Mouse (Mus musculus) heart, postnatal 36 days (tissue): Measurements from ENCODE around the gene Vav1. TPM values are rescaled to one million over a fixed set of nuclear protein-coding genes. Genes with fewer than 3 reads are reported as not detected.

Experiments
- total RNA-seq, 2 experiments: library from RNA; stranded (reverse); gene quantifications; 2 replicates each; pipeline ENCODE4 v1.2.3; 2021

Gene Vav1
- total RNA-seq, 2 experiments from 2014 or later, result 1.4 to 2.5 TPM

Other genes with a start within 250 kb of the Vav1 start
- 10 to 100 TPM; 45.9 to 47.7 TPM for gene Khsrp, start 247.6 kb upstream of the Vav1 start, total RNA-seq
- not detected for gene Slc25a41, start 237.4 kb upstream of the Vav1 start, total RNA-seq
- gene Crb3, start 220.0 kb upstream of the Vav1 start, total RNA-seq, result under 1 TPM in 1 of 2 experiments, not detected in 1; 0.35 TPM
- gene Slc25a23, start 219.2 kb upstream of the Vav1 start, total RNA-seq, result 10 to 100 TPM; 58.1 to 69.8 TPM
- gene Dennd1c, start 200.6 kb upstream of the Vav1 start, total RNA-seq, result 1 to 10 TPM; 1.4 to 2.0 TPM
- gene Tubb4a, start 191.3 kb upstream of the Vav1 start, total RNA-seq, result 1 to 10 TPM; 1.8 to 1.9 TPM
- under 1 TPM; 0.33 to 0.53 TPM for gene Tnfsf9, start 173.8 kb upstream of the Vav1 start, total RNA-seq
- not detected for gene Cd70, start 129.3 kb upstream of the Vav1 start, total RNA-seq
- not detected for gene Tnfsf14, start 84.9 kb upstream of the Vav1 start, total RNA-seq
- 10 to 100 TPM; 96.2 to 97.5 TPM for gene C3, start 51.0 kb upstream of the Vav1 start, total RNA-seq
- gene Gpr108, start 30.7 kb upstream of the Vav1 start, total RNA-seq, result 10 to 100 TPM; 32.0 to 32.1 TPM
- 100 to 1,000 TPM; 113 to 124 TPM for gene Trip10, start 29.6 kb upstream of the Vav1 start, total RNA-seq
- gene Adgre1, start 79.6 kb downstream of the Vav1 start, total RNA-seq, result 10 to 100 TPM in 1 of 2 experiments, 1 to 10 TPM in 1; 7.1 to 14.5 TPM